Mouse (Mus musculus): ENCODE measurements around the gene Slc39a1.

Slc39a1 gene

DNA sequence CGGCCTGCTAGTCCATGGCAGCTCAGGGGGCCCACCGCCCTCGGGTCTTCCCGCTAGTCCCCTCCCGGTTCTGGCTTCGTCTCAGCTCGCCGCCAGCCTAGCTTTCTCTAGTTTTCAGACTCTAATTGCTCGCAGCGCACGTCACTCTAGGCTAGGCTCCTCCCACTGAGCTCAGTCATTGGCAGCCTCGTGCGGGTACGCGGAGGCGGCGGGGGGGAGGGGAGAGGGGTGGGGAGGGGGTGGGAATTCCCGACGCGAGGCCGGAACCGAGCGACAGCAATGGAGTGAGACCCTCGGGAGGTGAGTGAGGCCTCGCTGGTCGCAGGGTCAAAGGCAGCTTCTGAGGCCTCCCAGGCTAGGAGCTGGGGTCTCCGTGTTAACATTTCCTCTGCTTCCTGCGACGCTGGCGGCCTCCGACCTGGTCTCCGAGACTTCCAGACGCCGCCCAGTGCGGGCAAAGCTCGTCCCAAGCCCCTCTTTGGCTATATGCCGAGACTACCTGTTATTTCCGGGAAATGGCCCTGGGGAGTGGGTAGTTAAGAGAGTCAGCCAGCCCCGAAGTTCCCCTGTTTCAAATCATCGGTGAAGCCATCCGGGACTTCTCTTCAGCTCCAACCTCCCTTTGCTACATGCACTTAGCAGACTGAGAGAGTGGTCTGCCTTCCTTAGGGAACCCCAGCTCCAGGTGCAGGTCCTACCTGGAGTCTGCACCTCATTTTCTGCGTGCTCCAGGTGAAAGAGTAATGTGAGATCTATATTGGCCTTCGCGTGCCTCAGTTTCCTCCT, at the start of gene Slc39a1:
TSS of gene Slc39a1 (plus strand) at position 213 of the 786 bp plus-strand sequence.
- peak; percentile 96 for DNase-seq

DNA sequence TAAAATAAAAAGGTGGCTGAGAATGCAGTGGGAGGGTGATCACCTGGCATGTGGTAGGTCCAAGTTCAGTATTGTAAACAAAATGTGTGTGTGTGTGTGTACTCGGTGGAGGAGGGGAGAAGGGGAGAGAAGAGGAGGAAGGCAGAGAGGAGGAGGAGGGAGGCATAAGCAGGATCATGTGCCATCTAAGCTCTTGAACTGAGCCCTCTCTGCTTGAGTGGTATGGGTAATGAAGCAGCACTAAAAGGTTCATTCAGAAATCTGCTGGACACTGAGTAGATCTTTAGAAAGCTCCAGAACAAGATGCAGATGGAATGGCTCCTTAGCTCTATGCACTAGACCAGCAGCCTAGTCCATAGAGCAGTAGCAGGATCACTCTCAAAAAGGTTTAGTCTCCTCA, 45.1 kb upstream of the Slc39a1 start:
- DNase-seq = no peak

DNA sequence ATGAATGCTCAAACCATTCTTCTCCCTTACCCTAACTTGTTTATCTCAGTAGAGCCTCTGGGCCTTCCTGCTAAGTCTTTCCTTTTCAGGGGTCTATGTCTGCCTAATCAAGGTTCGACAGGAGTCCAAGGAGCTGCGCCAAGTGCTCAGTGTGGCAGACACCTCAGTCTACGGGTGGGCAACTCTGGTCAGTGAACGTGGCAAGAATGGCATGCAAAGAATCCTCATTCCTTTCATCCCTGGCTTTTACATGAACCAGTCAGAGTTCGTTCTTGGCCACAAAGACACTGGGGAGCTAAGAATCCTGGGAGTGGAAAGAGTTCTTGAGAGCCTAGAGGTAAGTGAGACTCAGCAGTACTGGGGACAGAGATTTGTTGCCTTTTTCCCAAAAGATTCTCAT, 44.4 kb upstream of the Slc39a1 start:
- no peak for DNase-seq

DNA sequence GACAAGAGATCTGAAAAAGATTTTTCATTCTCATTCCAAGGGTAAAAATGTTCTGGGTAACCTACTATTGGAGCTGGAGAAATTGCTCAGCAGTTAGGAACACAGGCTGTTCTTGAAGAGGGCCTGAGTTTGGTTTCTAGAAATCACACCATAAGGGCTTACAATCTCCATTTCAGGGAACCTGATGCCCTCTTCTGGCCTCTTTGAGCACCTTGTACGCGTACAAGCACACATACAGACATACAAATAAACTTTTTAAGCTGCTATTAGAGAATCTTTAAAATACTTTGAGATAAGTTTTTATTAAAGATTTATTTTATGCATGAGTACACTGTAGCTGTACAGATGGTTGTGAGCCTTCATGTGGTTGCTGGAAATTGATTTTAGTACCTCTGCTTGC, 43.4 kb upstream of the Slc39a1 start:
- no peak for DNase-seq

DNA sequence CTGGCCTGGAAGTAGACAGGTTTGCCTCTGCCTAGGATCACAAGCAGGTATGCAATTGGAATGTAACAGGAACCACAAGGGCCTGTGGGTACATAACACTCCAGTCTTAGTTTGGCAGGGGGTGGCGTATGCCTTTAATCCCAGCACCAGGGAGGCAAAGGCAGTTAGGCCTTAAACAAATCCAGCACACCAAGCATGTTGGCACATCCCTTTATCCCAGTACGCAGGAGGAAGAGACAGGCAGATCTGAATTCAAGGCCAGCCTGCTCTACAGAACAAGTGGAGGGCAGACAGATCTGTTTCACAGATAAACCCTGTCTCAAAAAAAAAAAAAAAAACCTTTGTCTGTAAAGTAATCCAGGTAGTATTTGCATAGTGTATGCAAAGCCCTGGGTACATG, 39.3 kb upstream of the Slc39a1 start:
- DNase-seq = no peak

DNA sequence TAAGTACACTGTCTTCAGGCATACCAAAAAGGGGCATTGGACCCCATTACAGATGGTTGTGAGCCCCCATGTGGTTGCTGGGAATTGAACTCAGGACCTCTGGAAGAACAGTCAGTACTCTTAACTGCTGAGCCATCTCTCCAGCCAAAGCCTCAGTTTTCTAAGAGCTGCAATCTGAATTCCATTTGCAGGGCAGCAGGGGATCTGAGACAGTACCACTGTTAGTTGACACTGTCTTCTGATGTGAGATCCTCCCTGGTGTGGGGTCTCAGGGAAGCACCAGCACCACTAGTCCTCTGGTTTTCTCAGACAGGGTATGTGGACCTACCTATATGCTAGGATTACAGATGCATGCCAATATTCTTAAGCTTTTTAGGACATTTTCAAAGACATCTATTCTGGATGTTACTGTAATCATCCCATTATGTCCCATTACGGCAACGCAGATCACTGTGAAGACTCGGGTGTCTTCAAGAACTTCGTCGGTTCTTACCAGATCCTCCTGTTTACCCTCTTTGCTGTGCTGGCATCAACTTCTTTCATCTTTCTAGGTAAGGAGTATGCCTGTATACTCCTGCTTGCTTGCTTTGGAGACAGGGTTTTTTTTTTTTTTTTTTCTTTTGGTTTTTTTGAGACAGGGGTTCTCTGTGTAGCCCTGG, 37.9 kb upstream of the Slc39a1 start:
- no peak for DNase-seq

DNA sequence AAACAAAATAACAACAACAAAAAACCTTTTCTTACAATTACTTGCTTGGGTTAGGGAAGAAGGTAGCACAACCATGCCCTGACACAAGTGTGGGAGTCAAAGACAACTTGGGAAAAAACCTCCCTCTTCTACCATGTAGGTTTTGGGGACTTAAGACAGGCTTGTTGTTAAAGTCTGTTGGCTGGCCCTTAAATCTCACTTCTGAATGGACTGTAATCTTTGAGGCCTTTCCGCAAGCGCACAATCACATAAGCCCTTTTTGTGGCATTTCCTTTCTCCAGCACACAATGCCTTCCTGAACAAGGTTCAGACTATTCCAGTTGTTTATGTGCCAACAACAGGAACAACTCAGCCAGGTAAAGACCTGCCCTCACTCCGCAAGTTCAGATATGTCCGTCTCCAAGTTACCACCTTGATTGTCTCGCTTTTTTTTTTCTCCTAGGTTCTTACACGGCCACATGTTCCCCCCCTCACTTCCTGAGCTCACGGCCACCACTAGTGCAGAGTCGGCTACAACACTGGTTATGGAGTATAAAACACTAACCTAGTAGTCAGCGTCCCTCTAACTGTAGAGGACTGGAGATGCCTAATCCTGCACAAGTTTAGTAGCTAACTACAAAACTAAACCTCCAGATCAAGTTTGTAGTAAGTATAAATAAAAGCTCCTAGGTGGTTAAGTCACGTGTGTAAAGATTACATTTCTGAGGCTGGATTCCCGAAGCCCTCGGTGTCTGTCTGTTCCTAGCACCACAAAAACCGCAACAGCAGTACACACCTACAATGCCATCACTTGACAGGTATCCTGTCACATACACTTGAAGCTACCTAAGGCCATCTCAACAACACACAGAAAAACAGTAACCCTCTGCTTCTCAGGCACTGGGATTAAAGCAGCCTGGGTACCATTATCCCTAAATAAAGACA, 36.2 kb upstream of the Slc39a1 start:
- no peak for DNase-seq

DNA sequence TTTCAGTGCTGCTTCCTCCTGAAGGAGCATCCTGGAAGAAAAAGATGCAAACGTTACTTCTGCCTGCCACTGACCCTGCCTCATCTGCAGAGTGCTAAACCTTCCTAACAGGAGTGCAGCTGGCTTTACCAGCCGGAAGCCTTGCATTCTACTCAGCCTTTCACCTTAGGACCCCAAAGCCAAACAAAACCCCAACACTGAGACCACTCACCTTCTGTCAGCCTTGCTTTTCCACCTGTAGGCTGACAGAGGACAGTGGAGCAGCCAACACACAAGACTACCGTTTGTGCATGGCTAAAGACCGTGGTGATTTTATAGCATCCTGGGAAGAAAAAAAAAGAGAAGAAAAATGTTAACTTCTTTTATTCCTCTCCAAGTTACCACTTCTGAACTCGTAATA, 35.2 kb upstream of the Slc39a1 start:
- DNase-seq = no peak

DNA sequence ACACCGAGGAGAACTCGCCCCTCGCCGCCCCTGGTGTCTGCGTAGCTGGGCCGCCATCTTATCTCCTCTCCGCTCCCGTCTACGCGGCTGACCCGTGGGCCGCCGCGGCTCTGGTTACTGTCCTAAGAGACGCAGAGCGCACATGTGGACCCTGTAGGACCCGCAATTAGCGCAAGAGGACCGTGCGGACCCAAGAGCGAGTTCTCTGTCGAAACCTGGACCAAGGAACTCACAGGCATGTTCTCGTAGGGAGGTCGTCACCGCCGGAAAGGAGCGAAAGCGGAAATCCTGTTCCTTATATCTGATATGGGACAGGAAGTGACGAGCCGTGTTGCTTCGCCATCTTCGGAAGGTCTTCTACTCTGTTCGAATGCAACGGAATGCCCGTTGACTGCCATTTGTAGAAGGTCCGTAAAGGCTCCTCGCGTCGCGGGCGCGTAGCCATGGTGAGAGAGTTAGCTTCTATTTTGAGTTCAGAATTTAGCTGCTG, 34.5 kb upstream of the Slc39a1 start, which contains the start of the genes Rps27 and Rab13:
TSS of gene Rps27 (minus strand) at position 275 of the 490 bp plus-strand sequence.
TSS of gene Rab13 (plus strand) at position 319 of the 490 bp plus-strand sequence.
- peak; percentile 93 for DNase-seq

DNA sequence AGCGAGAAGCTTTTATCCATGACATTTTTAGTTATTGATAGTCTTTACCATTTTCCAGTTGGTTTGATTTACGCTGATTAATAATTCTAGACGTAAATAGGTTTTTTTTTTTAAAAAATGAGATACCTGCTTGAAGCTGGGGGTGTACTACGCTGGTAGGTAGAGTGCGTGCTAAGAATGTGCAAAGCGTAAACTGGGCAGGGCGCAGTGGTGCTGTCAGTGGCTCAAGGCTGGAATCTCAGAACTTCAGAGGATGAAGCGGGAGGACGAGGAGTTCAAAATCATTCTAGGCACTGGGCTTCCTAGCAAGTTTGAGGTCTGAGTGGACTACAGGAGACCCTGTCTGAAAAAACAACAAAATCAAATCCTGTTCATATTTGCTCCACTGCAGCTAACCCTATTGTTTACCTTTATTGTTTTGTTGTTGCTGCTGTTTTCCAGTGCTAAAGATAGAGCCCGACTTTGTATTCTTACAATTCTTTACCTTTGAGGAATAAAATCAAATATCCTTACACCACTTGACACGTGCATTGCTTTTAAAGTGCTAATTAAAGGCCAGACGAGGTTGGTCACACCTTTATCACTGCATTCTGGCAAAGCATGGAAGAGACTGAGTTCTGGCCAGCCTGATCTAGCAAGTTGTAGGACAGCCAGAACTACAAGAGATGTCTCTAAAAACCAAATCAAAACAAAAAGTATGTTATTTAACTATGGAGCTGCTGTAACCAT, 33.9 kb upstream of the Slc39a1 start:
- peak; percentile 39 for DNase-seq

DNA sequence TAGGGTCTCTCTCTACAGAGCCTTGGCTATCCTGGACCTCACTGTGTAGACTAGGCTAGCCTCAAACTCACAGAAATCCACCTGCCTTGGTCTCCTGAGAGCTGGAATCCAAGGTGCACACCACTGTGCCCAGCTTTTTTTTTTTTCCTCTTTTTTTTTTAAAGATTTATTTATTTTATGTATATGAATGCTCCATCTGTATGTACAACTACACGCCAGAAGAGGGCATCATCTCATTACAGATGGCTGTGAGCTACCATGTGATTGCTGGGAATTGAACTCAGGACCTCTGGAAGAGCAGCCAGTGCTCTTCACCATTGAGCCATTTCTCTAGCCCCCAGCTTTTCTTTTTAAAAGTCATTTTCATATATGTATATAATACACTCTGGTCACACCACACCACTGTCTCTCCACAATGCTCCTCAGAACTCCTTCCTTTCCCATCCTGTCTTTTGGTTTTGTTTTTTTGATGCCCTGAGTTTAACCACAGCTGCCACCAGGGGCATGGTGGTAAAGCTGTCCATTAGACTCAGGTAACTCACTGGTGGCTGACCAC, 32.1 kb upstream of the Slc39a1 start:
- no peak for DNase-seq

DNA sequence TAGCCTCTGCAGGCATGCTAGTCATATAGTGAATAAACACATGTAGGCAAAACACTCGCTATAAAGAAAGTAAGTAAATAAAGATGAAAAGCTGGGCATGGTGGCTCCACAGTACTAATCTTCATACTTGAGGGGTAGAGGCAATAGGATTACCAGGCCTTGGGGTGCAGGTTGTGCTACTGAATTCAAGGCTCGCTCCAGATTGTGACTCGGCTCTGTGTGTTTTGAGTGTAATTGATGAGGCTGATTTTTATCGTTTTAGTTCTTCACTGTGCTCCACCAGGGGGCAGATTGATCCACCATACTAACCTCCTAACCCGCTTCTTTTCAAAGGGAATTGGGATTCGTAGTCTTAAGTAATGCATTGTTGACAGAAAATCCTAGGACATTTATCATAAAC, 27.9 kb upstream of the Slc39a1 start:
- DNase-seq = no peak

DNA sequence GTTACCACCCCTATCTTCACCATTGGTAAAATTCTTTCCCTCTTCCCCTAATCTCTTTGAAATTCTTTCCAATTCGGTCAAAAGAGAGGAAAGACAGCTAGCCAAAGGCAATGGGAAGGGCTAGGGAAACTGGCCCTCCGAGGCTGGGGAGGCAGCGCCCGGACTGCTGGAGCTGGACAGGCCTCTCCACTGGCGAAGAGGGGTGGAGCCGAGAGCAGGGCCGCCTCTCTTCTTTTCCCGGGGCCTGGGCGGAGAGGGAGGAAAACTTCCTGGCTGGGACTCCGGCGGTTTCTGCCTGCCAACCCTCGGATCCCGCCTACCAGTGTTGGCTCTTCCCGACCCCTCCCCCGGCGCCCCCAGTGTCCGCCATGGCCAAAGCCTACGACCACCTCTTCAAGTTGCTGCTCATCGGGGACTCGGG, 27.4 kb upstream of the Slc39a1 start:
- DNase-seq = peak; percentile 79

DNA sequence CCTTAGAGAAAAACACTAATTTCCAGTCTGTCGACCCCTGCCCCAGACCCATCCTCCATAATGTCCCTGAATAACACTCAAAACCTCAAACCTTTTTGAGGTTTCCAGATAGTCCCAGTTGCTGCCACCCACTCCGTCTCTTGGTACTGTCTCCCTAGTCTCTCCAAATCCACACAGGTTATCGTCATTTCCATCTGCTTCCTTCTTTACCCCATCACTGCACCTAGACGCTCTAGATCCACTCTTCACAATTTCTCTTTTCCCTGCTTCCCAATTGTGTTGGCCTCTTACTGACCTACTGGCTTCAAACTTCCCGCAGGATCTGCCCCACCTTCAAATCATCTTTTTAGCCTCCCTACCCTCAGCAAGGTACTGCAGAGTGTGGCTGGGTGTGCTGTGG, 26.8 kb upstream of the Slc39a1 start:
- no peak for DNase-seq

DNA sequence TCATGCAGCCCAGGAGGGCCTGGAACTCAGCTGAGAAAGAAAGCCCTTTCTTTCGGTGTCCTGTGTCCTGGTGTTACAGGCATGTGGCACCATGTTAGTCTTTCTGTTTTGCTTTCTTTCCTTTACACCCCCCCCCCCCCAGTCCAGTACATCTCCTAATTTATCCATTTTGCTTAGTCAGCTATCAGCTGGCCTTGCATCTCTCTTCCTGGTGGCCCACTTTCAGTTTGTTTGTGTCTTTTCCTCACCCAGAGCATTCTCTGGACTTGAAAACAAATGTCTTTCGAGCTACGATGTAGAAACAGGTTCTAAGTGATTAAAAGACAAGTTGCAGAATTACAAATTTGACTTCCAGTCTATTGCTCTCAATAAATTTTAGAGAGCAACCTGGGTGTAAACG, 25.5 kb upstream of the Slc39a1 start:
- DNase-seq = no peak

DNA sequence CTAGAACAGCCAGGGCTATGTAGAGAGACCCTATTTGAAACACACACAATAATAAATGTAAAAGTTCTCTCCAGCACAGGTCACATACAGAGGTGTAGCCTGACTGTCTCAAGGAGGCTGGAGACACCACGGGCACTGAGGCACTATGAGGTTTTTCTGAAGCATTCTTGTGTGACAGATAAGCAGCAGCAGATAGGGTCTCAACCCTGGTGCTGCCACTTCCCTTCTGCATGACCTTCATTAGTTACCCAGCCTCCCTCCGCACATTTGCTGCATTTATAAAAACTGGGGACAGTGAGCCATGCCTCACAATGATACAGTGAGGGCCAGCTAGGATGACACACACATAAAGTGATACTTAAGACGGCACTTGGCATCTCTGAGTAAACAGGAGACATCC, 25.0 kb upstream of the Slc39a1 start:
- DNase-seq = no peak

DNA sequence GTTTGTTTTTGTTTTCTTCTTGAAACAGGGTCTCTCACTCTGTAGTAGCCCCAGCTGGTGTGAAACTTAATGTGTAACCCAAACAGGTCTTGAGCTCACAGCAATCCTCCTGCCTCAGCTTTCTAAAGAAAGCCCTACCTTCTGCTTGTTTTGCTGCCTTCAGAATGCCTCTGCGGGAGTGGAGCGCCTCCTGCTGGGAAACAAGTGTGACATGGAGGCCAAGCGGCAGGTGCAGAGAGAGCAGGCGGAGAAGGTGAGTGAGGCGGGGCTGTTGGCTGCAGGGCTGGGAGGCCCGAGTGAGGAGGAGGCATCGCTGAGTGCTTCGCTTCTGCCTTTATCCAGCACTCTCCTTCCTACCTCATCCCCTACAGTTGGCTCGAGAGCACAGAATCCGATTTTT, 23.6 kb upstream of the Slc39a1 start:
- no peak for DNase-seq

DNA sequence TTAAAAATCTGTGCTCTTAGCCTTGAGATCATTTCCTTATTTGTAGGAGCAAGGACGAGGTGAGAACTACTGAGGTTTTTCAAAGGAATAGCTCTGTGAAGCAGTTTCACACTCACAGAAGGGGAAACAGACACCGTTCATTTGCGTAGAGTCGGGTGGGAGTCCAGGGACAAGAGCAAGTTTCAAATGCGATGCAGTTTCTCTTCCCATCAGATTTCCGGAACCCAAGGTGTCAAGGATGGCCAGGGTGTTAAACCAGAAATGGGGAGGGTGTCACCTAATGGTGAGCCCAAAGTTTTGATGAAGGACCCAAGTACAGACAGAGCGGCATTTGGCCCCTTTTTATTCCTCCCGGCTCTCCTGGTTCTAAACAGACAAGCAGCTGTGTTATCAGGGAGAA, 16.9 kb upstream of the Slc39a1 start:
- no peak for DNase-seq

DNA sequence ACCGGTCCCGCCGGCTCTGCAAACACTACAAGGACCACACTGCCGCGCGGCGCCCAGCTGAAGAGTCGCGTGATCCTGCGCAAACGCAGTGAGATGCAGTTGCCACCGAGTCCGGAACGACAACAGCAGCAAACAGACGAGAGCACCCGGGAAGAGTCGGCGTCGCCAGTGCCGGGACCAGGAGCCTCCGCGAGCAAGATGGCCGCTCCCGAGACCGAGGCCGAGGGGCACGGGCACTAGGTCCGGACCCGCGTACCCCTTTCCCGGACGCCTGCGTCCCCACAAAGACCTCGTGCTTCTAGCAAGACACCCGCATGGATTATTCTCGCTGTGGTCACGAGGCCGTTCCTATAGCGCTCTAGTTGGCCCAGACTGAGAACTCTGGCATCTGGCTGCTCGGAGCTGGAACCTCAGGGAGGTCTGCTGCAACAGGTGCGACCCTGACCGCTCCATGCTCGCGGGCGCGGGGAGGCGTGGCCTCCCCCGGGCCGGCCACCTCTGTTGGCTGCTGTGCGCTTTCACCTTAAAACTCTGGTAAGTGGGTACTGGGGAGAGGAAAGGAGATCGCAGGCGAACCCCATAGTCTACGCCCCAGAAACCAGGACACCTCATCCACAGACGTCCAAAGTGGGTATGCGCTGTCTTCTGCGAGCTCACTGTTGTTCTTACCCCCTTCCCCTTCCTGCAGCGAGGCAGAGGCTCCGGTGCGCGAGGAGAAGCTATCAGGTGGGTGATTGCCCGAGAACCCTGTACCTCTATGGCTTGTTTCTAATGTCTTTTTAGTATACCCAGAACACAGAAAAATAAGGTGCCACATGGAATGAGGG, 16.3 kb upstream of the Slc39a1 start, which contains the start of gene Jtb:
TSS of gene Jtb (plus strand) at position 91 of the 827 bp plus-strand sequence.
- peak; percentile 95 for DNase-seq

DNA sequence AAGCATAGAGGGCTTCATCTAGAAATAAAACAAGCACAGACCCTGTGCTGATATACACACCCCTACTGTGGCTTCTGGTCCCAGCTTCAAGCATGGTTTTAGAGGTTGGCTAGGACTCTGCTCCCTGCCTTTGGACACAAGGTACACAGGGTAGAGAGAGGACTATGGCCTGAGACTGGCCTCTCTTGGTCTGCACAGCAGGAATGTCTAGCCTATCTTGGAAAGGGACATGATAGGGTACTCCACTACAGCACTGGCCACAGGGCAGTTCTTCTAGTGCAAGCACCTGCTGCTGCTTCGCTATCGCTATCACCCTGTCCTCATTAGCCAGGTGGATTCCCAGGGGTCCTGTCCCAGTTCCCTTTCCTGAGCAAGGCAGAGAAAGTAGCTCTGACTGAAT, 6.7 kb upstream of the Slc39a1 start:
- DNase-seq = peak; percentile 64

Measured in kidney, adult 11 months (tissue).